Mouse (Mus musculus) kidney, postnatal 0 days (tissue): Measurements from ENCODE around the gene Ildr1. TPM values are rescaled to one million over a fixed set of nuclear protein-coding genes. Genes with fewer than 3 reads are reported as not detected.

Experiments
- ATAC-seq: fragments of 200-750 bp; cut with Nextera tagmentation; replicated peaks from 2 replicates; pipeline ENCODE4 v1.8.0; 2017; ENCODE audit warnings: low read depth, moderate number of reproducible peaks, moderate TSS enrichment, moderate library complexity; ENCODE audit not compliant: low FRiP score
- DNase-seq: peaks from one replicate; pipeline ENCODE4 v3.0.0-alpha.2; 2016; ENCODE audit warnings: low spot score
- H3K27ac ChIP-seq: fragments of 300-500 bp; sonication (generic); 2 replicates; pipeline ENCODE4 v1.5.1; 2014; ENCODE audit warnings: mild to moderate bottlenecking
- H3K27me3 ChIP-seq: fragments of 300-500 bp; sonication (generic); 2 replicates; pipeline ENCODE4 v1.6.1; 2014; ENCODE audit warnings: low read length, mixed read lengths; ENCODE audit not compliant: insufficient read depth
- H3K36me3 ChIP-seq: fragments of 300-500 bp; sonication (generic); 2 replicates; pipeline ENCODE4 v1.6.1; 2014; ENCODE audit warnings: low read length, mixed read lengths; ENCODE audit not compliant: insufficient read depth
- H3K4me1 ChIP-seq: fragments of 300-500 bp; sonication (generic); replicated peaks from 2 replicates; pipeline ENCODE4 v1.6.1; 2014; ENCODE audit warnings: antibody characterized with exemption, low read length, mixed read lengths; ENCODE audit not compliant: insufficient read depth
- H3K4me2 ChIP-seq: fragments of 300-500 bp; sonication (generic); 2 replicates; pipeline ENCODE4 v1.6.1; 2014; ENCODE audit warnings: mild to moderate bottlenecking, low read length, moderate library complexity, mixed read lengths
- H3K4me3 ChIP-seq: fragments of 300-500 bp; sonication (generic); replicated peaks from 2 replicates; pipeline ENCODE4 v1.5.1; 2014; ENCODE audit warnings: low read depth, low read length
- H3K9ac ChIP-seq: fragments of 300-500 bp; sonication (generic); 2 replicates; pipeline ENCODE4 v1.6.1; 2014; ENCODE audit warnings: low read depth, low read length
- H3K9me3 ChIP-seq: fragments of 300-500 bp; sonication (generic); replicated peaks from 2 replicates; pipeline ENCODE4 v1.6.1; 2016; ENCODE audit warnings: low read length, inconsistent platforms, mixed read lengths
- CTCF ChIP-seq: IDR thresholded peaks from 2 replicates; pipeline ENCODE4 v1.5.1; 2016; ENCODE audit warnings: antibody characterized with exemption, low read depth, mild to moderate bottlenecking, moderate library complexity
- WGBS: fragments of 180-500 bp; shearing (Covaris S2); extraction: QIAGEN DNeasy Blood & Tissue Kit; methylation state at CpG from one replicate; pipeline ENCODE4 v1.1.7; 2014; 5-methylcytosine and 5-hydroxymethylcytosine counted together
- polyA plus RNA-seq: library from polyadenylated mRNA; unstranded; fragments of >200 nt; fragmentation: Nextera tagmentation; extraction: Ambion mirVana; gene quantifications from 2 replicates; pipeline ENCODE4 v1.2.1, GENCODE M21; 2015

The Ildr1 gene
- polyA plus RNA-seq, 1 experiment from 2014 or later: 16.1 TPM

- Histone ChIP-seq H3K4me2 (peak overlapping the region; percentile 76), H3K9me3 (no peaks in the 10 kb centered on the region), H3K9ac (peak overlapping the region; percentile 54; the same call in 1 of the 2 replicates), H3K4me3 (peak overlapping the region; percentile 40), H3K27ac (peak overlapping the region; percentile 64), H3K4me1 (no peaks in the 10 kb centered on the region), H3K27me3 (0 out of 2 replicates have a peak, but pooled peaks cover 3% of the 10 kb centered on the region), H3K36me3 (no peaks in the 10 kb centered on the region)
- no peak for ATAC-seq
- no peak for DNase-seq
- TF ChIP-seq CTCF: no peak
- WGBS: 41% methylated on average over 9 of the region's 9 CpGs
These were observed 1.1 kb downstream of the Ildr1 start for GRCm38 (mm10) chr16:36694798-36695290.

- H3K27me3 ChIP-seq: 0 out of 2 replicates have a peak, but pooled peaks cover 3% of the 10 kb centered on the region
- 86% methylated on average over 8 of the region's 8 CpGs for WGBS
- no peak overlapping the region for H3K9ac ChIP-seq
- no peak overlapping the region for H3K4me3 ChIP-seq
- TF ChIP-seq CTCF: no peak
- no peaks in the 10 kb centered on the region for H3K36me3 ChIP-seq
- H3K27ac ChIP-seq: no peak overlapping the region
- H3K4me1 ChIP-seq: no peaks in the 10 kb centered on the region
- no peak overlapping the region for H3K4me2 ChIP-seq
- no peak for DNase-seq
- no peak for ATAC-seq
- H3K9me3 ChIP-seq: no peaks in the 10 kb centered on the region
These were observed 3.6 kb downstream of the Ildr1 start for GRCm38 (mm10) chr16:36697331-36697730.

- no peaks in the 10 kb centered on the region for H3K36me3 ChIP-seq
- H3K27ac ChIP-seq: no peak overlapping the region
- WGBS: 83% methylated on average over 2 of the region's 2 CpGs
- H3K9ac ChIP-seq: no peak overlapping the region
- H3K4me1 ChIP-seq: no peaks in the 10 kb centered on the region
- no peaks in the 10 kb centered on the region for H3K9me3 ChIP-seq
- no peak overlapping the region for H3K4me3 ChIP-seq
- no peak overlapping the region for H3K4me2 ChIP-seq
- no peaks in the 10 kb centered on the region for H3K27me3 ChIP-seq
- TF ChIP-seq CTCF: no peak
- ATAC-seq (no peak), DNase-seq (no peak)
These were observed 6.7 kb downstream of the Ildr1 start for GRCm38 (mm10) chr16:36700484-36700883.

GRCm38 (mm10) chr16:36707702-36708423 lies 14.1 kb downstream of the Ildr1 start:
- H3K4me3 ChIP-seq: no peak overlapping the region
- ATAC-seq: peak; percentile 65; the same call in 1 of the 2 replicates
- no peak overlapping the region for H3K9ac ChIP-seq
- no peak for DNase-seq
- WGBS: 58% methylated on average over 6 of the region's 6 CpGs
- no peaks in the 10 kb centered on the region for H3K4me1 ChIP-seq
- no peaks in the 10 kb centered on the region for H3K27me3 ChIP-seq
- no peaks in the 10 kb centered on the region for H3K9me3 ChIP-seq
- TF ChIP-seq CTCF: no peak
- no peak overlapping the region for H3K4me2 ChIP-seq
- no peaks in the 10 kb centered on the region for H3K36me3 ChIP-seq
- peak overlapping the region; percentile 60; the same call in 1 of the 2 replicates for H3K27ac ChIP-seq

- no peaks in the 10 kb centered on the region for H3K9me3 ChIP-seq
- no peaks in the 10 kb centered on the region for H3K4me1 ChIP-seq
- H3K4me3 ChIP-seq: no peak overlapping the region
- H3K4me2 ChIP-seq: no peak overlapping the region
- no peak for ATAC-seq
- DNase-seq: no peak
- no peak overlapping the region for H3K9ac ChIP-seq
- WGBS: 75% methylated on average over 7 of the region's 7 CpGs
- H3K27me3 ChIP-seq: no peaks in the 10 kb centered on the region
- peak overlapping the region; percentile 57; the same call in 1 of the 2 replicates for H3K27ac ChIP-seq
- no peaks in the 10 kb centered on the region for H3K36me3 ChIP-seq
- no peak for TF ChIP-seq CTCF
These were observed 15.0 kb downstream of the Ildr1 start for GRCm38 (mm10) chr16:36708751-36709150.

GRCm38 (mm10) chr16:36709405-36709804 lies 15.6 kb downstream of the Ildr1 start:
- no peak overlapping the region for H3K4me2 ChIP-seq
- H3K9ac ChIP-seq: no peak overlapping the region
- no peaks in the 10 kb centered on the region for H3K36me3 ChIP-seq
- no peaks in the 10 kb centered on the region for H3K4me1 ChIP-seq
- H3K9me3 ChIP-seq: no peaks in the 10 kb centered on the region
- 93% methylated on average over 17 of the region's 17 CpGs for WGBS
- ATAC-seq (no peak), DNase-seq (no peak)
- no peak for TF ChIP-seq CTCF
- no peak overlapping the region for H3K27ac ChIP-seq
- no peaks in the 10 kb centered on the region for H3K27me3 ChIP-seq
- H3K4me3 ChIP-seq: no peak overlapping the region
